Mouse (Mus musculus): ENCODE measurements around the gene Stxbp6. TPM values are rescaled to one million over a fixed set of nuclear protein-coding genes. Genes with fewer than 3 reads are reported as not detected.

Stxbp6 gene
- total RNA-seq, 1 experiment from 2014 or later: 9.1 TPM

DNA sequence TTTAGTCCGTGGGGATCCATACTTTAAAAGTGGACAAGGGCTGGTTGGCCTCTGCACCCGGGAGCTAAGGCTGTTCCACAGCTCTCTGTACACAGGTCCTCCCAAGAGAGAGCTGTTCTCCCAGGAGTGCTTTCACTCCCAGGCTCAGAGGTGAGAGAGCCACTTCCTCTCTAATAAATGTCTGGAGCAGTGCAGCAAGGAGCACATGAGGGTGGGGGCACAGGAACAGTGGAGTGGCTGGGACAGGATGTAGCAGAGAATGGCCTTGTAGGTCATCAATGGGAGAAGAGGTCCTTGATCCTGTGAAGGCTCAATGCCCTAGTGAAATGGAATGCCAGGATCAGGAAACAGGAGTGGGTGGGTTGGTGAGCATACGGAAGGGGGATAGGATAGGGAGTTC lies 209.1 kb downstream of the Stxbp6 start:
- ATAC-seq (replicated peaks; ENCODE audit: insufficient number of reproducible peaks, low FRiP score, low TSS enrichment, poor library complexity, severe bottlenecking): no peak

DNA sequence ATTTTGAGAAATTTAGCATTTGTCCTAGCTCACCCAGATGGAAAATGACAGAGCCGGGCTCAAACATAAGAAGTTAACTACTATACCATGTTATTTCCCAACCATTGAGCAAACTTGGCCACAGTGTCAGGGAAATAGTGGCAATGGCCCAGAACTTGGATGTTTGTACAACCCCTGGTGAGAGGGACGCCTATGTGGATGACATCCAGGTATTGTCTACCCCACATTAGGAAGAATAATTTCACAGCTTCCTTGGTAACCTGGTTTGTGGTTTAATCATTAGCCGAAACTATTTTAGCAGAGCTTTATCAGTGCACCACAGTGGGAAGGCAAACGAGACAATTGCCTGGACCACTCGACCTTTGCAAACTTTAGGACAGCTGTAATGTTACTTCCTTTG lies 215.1 kb downstream of the Stxbp6 start:
- ATAC-seq (replicated peaks; ENCODE audit: insufficient number of reproducible peaks, low FRiP score, low TSS enrichment, poor library complexity, severe bottlenecking): no peak

DNA sequence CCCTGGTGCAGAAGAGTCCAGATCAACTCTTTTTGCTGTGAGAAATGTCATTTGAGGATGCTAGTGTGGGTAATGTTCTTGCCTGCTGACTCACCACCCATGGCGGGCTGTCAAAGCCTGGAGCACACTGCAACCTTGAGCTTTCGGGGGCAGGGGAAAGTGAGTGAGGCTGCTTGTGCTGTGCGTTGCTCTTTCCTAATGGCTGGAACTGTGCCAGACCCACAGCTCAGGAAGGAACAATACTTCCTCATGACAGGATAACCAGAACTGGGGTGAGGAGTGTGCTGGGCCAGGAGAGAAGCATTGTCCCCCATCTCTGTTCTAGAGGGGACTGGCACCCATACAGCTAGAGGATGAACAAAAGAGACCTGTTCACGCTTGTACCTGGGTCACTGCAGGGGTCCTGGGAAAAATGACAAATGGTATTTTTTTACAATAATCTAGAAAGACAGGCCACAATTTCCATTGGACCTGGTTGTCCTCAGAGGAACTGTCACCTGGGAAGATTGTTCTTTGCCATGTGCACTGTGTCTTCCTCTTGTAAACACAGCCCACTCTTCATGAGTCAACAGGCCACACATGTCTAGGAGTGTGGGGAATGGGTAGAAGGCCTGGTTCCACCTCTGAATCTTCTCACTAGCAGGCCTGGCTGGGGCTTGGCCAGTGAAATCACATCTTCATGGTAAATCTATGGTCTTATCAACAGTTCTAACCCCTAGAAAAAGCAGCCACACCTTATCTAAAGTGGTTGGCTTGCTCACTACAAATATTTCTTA lies 216.2 kb downstream of the Stxbp6 start:
- peak; percentile 80 for ATAC-seq (replicated peaks; ENCODE audit: insufficient number of reproducible peaks, low FRiP score, low TSS enrichment, poor library complexity, severe bottlenecking)

GRCm38 (mm10) chr12:44852024-44852423 lies 222.5 kb downstream of the Stxbp6 start:
- no peak for ATAC-seq (replicated peaks; ENCODE audit: insufficient number of reproducible peaks, low FRiP score, low TSS enrichment, poor library complexity, severe bottlenecking)

GRCm38 (mm10) chr12:44850516-44850915 lies 224.0 kb downstream of the Stxbp6 start:
- no peak for ATAC-seq (replicated peaks; ENCODE audit: insufficient number of reproducible peaks, low FRiP score, low TSS enrichment, poor library complexity, severe bottlenecking)

- peak; percentile 70; the same call in 1 of the 2 replicates for ATAC-seq (replicated peaks; ENCODE audit: insufficient number of reproducible peaks, low FRiP score, low TSS enrichment, poor library complexity, severe bottlenecking)
These were observed 225.9 kb downstream of the Stxbp6 start for GRCm38 (mm10) chr12:44848483-44849221.

GRCm38 (mm10) chr12:44840585-44840984 lies 233.9 kb downstream of the Stxbp6 start:
- no peak for ATAC-seq (replicated peaks; ENCODE audit: insufficient number of reproducible peaks, low FRiP score, low TSS enrichment, poor library complexity, severe bottlenecking)

- ATAC-seq (replicated peaks; ENCODE audit: insufficient number of reproducible peaks, low FRiP score, low TSS enrichment, poor library complexity, severe bottlenecking): no peak
These were observed 234.7 kb downstream of the Stxbp6 start for GRCm38 (mm10) chr12:44839594-44840373.

GRCm38 (mm10) chr12:44835879-44836467 lies 238.5 kb downstream of the Stxbp6 start:
- no peak for ATAC-seq (replicated peaks; ENCODE audit: insufficient number of reproducible peaks, low FRiP score, low TSS enrichment, poor library complexity, severe bottlenecking)

- no peak for ATAC-seq (replicated peaks; ENCODE audit: insufficient number of reproducible peaks, low FRiP score, low TSS enrichment, poor library complexity, severe bottlenecking)
These were observed 262.6 kb downstream of the Stxbp6 start for GRCm38 (mm10) chr12:44811895-44812294.

DNA sequence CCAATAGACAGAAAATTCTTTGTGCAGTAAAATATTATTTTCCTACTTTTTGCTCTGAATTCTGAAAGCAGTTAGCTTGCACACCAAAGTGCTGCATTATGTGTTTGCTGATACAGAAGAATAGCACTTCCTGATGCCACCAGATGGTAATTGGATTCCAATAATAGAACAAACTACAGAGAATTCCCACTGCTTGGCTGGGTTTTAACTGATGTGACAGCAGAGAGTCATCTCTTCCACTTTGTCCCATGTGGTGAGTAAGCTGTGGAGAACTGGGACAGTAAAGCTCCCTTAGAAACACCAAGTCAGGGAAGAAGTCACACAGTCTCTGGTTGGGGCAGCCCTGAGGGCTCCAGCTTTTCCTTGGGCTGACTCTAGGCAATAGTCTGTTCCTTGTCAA lies 270.3 kb downstream of the Stxbp6 start:
- ATAC-seq (replicated peaks; ENCODE audit: insufficient number of reproducible peaks, low FRiP score, low TSS enrichment, poor library complexity, severe bottlenecking): no peak
